Mouse (Mus musculus): Measurements from ENCODE around the gene Ssrp1.

Gene Ssrp1

GRCm38 (mm10) chr2:85070086-85070485 is 33.1 kb downstream of the Ssrp1 start:
- ATAC-seq (ENCODE audit: insufficient number of reproducible peaks, low FRiP score, low TSS enrichment), result no peak

GRCm38 (mm10) chr2:85071921-85072320 is 34.9 kb downstream of the Ssrp1 start:
- ATAC-seq (ENCODE audit: insufficient number of reproducible peaks, low FRiP score, low TSS enrichment), result no peak

GRCm38 (mm10) chr2:85073751-85074150 is 36.7 kb downstream of the Ssrp1 start:
- ATAC-seq (ENCODE audit: insufficient number of reproducible peaks, low FRiP score, low TSS enrichment), result no peak

GRCm38 (mm10) chr2:85088716-85089646 is 51.9 kb downstream of the Ssrp1 start:
- no peak for ATAC-seq (ENCODE audit: insufficient number of reproducible peaks, low FRiP score, low TSS enrichment)

- ATAC-seq (ENCODE audit: insufficient number of reproducible peaks, low FRiP score, low TSS enrichment), result no peak
Observed at GRCm38 (mm10) chr2:85091325-85091724, 54.3 kb downstream of the Ssrp1 start.

- no peak for ATAC-seq (ENCODE audit: insufficient number of reproducible peaks, low FRiP score, low TSS enrichment)
Observed at GRCm38 (mm10) chr2:85093376-85093775, 56.3 kb downstream of the Ssrp1 start.

- ATAC-seq (ENCODE audit: insufficient number of reproducible peaks, low FRiP score, low TSS enrichment), result no peak
Observed at GRCm38 (mm10) chr2:85095906-85096305, 58.9 kb downstream of the Ssrp1 start.

All from cerebellum, adult (tissue).